Mouse (Mus musculus): ENCODE measurements at regions not wholly inside any gene's neighbourhood (a gene's known extent, or its start where the extent isn't known, plus 50 kb on each side); places are given as distances from the start of the nearest gene placed in this dataset.

- DNase-seq (ENCODE audit: low read depth, low spot score), result no peak
These were observed 53.2 kb upstream of the Unc5a start for GRCm38 (mm10) chr13:54895981-54896380.
